Mouse (Mus musculus) forebrain, embryonic 16.5 days (tissue): ENCODE data around the gene Gm20532. TPM values are rescaled to one million over a fixed set of nuclear protein-coding genes. Genes with fewer than 3 reads are reported as not detected.

ENCODE experiments used
- ATAC-seq: fragments of 200-750 bp; cut with Nextera tagmentation; 2 replicates; pipeline ENCODE4 v1.8.0; 2017; ENCODE audit warnings: mild to moderate bottlenecking, moderate library complexity
- H3K27ac ChIP-seq: fragments of 300-500 bp; sonication (generic); 2 replicates; pipeline ENCODE4 v1.5.1; 2014; ENCODE audit warnings: low read length, control low read depth
- H3K27me3 ChIP-seq: fragments of 300-500 bp; sonication (generic); replicated peaks from 2 replicates; pipeline ENCODE4 v1.6.1; 2014; ENCODE audit warnings: low read length; ENCODE audit not compliant: control insufficient read depth, insufficient read depth
- H3K36me3 ChIP-seq: fragments of 300-500 bp; sonication (generic); 2 replicates; pipeline ENCODE4 v1.6.1; 2014; ENCODE audit not compliant: control insufficient read depth, insufficient read depth
- H3K4me1 ChIP-seq: fragments of 300-500 bp; sonication (generic); replicated peaks from 2 replicates; pipeline ENCODE4 v1.6.1; 2014; ENCODE audit warnings: low read length; ENCODE audit not compliant: control insufficient read depth, insufficient read depth
- H3K4me2 ChIP-seq: fragments of 300-500 bp; sonication (generic); 2 replicates; pipeline ENCODE4 v1.6.1; 2014; ENCODE audit warnings: mild to moderate bottlenecking, low read length, control low read depth
- H3K4me3 ChIP-seq: fragments of 300-500 bp; sonication (generic); replicated peaks from 2 replicates; pipeline ENCODE4 v1.5.1; 2014; ENCODE audit warnings: mild to moderate bottlenecking, low read length, control low read depth
- H3K9ac ChIP-seq: fragments of 300-500 bp; sonication (generic); replicated peaks from 2 replicates; pipeline ENCODE4 v1.6.1; 2014; ENCODE audit warnings: low read depth, low read length, control low read depth
- H3K9me3 ChIP-seq: fragments of 300-500 bp; sonication (generic); 2 replicates; pipeline ENCODE4 v1.6.1; 2016; ENCODE audit warnings: low read length; ENCODE audit not compliant: control insufficient read depth
- WGBS: fragments of 180-500 bp; shearing (Covaris S2); extraction: QIAGEN DNeasy Blood & Tissue Kit; methylation state at CpG from one replicate; pipeline ENCODE4 v1.1.7; 2014; 5-methylcytosine and 5-hydroxymethylcytosine counted together
- polyA plus RNA-seq: library from polyadenylated mRNA; unstranded; fragments of >200 nt; fragmentation: Nextera tagmentation; extraction: Ambion mirVana; gene quantifications from 2 replicates; pipeline ENCODE4 v1.2.1, GENCODE M21; 2015

The Gm20532 gene
- polyA plus RNA-seq, 1 experiment from 2014 or later, result not detected

GRCm38 (mm10) chr2:26633953-26634530, 47.6 kb downstream of the Gm20532 start:
- H3K9ac ChIP-seq, result no peak overlapping the region
- H3K4me1 ChIP-seq, result peaks cover 48% of the 10 kb centered on the region

DNA sequence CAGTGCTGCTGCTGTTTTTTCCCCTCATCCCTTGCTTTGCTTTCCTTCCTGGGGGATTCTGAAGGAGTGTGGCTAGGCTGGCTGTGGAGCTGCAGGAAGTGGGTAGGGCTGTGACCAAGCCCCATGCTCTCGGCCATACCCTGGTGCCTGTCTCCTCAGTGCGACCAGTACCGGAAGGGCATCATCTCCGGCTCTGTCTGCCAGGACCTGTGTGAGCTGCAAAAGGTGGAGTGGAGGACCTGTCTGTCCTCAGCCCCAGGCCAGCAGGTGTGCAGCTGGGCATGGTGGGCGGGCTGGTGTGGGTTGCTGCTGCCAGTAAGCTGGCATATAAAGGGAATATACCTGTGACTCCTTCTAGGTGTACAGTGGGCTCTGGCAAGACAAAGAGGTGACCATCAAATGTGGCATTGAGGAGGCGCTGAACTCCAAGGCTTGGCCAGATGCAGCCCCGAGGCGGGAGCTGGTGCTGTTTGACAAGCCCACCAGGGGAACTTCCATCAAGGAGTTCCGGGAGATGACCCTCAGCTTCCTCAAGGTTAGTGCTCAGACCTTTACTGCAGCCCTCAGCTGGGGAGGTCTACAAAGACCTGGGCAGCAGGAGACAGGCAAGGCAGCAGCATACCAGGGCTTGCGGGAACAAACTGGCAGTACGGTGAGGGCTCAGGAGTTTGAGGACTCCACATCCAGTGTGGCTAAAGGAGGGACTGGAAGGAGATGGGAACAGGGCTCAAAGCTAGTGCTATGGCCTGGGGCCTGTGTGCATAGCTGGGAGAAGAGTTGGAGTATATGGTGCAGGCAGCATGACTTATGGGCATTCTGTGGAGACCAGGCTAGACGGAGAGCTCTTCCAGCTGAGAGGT, 48.4 kb downstream of the Gm20532 start:
- ATAC-seq, result no peak
- Histone ChIP-seq H3K9ac (no peak overlapping the region; the same call in 1 of the 2 replicates), H3K27ac (no peak overlapping the region), H3K36me3 (peaks cover 23% of the 10 kb centered on the region), H3K4me1 (peaks cover 42% of the 10 kb centered on the region), H3K4me3 (no peak overlapping the region), H3K4me2 (no peak overlapping the region), H3K9me3 (no peaks in the 10 kb centered on the region), H3K27me3 (no peaks in the 10 kb centered on the region)
- 67% methylated on average over 12 of the region's 12 CpGs for WGBS

More at GRCm38 (mm10) chr2:26633953-26634530, 47.6 kb downstream of the Gm20532 start:
- 74% methylated on average over 4 of the region's 4 CpGs for WGBS
- ATAC-seq, result no peak
- Histone ChIP-seq H3K36me3 (peaks cover 23% of the 10 kb centered on the region), H3K4me2 (no peak overlapping the region), H3K4me3 (no peak overlapping the region), H3K27ac (no peak overlapping the region), H3K27me3 (no peaks in the 10 kb centered on the region), H3K9me3 (no peaks in the 10 kb centered on the region)

DNA sequence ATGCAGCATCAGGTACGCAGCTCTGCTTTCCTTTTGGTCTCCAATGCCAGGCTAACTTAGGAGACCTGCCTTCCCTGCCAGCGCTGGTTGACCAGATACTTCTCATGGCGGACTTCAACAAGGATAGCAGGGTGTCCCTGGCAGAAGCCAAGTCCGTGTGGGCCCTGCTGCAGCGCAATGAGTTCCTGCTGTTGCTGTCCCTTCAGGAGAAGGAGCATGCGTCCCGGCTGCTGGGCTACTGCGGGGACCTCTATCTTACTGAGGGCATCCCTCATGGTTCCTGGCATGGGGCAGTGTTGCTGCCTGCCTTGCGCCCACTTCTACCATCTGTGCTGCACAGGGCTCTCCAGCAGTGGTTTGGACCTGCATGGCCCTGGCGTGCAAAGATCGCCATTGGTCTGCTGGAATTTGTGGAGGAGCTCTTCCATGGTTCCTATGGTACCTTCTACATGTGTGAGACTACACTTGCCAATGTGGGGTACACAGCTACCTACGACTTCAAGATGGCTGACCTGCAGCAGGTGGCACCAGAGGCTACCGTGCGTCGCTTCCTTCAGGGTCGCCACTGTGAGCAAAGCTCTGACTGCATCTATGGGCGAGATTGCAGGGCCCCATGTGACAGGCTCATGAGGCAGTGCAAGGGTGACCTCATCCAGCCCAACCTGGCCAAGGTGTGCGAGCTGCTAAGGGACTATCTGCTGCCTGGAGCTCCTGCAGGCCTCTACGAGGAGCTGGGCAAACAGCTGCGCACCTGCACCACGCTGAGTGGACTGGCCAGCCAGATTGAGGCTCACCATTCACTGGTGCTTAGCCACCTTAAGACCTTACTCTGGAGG, 49.3 kb downstream of the Gm20532 start:
- Histone ChIP-seq H3K27ac (no peak overlapping the region), H3K4me3 (no peak overlapping the region), H3K4me2 (no peak overlapping the region), H3K9ac (no peak overlapping the region), H3K27me3 (no peaks in the 10 kb centered on the region), H3K9me3 (no peaks in the 10 kb centered on the region), H3K36me3 (peaks cover 23% of the 10 kb centered on the region), H3K4me1 (peaks cover 34% of the 10 kb centered on the region)
- WGBS, result 71% methylated on average over 21 of the region's 21 CpGs
- no peak for ATAC-seq

DNA sequence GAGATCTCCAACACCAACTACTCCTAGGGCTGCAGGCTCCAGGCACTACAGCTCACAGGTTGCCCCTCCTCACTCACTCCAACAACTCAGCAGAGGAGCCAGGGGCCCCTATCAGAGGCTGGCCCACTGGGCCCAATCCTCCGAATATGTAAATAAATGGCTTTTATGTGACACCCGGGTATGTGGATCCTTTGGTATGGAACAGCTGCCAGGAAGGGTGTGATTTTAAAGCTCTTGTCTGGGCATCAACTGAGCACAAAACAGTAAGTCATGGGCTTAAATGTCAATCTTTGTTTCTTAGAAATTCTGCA, 49.8 kb downstream of the Gm20532 start:
- H3K4me1 ChIP-seq, result peaks cover 28% of the 10 kb centered on the region
- H3K36me3 ChIP-seq, result peaks cover 23% of the 10 kb centered on the region
- H3K27ac ChIP-seq, result no peak overlapping the region
- no peaks in the 10 kb centered on the region for H3K9me3 ChIP-seq
- H3K4me2 ChIP-seq, result no peak overlapping the region
- H3K27me3 ChIP-seq, result no peaks in the 10 kb centered on the region
- no peak for ATAC-seq
- 47% methylated on average over 2 of the region's 2 CpGs for WGBS
- no peak overlapping the region for H3K4me3 ChIP-seq
- no peak overlapping the region for H3K9ac ChIP-seq

DNA sequence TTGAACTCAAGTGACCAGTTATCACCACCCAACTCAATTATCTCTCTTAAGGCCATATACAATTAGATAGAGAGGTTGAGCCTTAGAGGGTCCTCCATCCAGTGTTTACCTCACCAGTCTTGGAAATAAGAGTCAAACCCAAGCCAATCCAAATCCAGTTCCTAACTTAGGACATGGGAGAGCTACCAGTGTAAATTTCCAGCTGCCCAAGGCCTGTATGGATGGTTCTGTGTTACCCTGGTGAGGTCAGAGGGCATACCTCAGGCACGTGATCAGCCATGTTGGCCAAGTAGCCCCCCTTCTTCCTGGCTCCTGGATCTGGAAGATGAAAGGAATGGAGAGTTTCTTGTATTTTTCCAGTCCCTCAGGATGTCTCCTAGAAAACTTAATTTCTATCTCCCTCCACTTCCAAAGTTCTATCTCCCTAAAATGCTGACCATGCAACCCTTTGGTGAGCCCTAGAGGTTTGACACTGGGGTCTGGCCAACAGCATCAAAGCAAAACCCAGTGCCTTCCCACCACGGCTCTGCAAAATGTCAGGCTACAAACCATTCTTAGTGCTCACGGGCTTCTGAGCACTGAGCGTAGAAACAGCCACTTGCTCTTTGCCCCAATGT, 51.0 kb downstream of the Gm20532 start:
- Histone ChIP-seq H3K9ac (no peak overlapping the region), H3K4me2 (no peak overlapping the region), H3K36me3 (peaks cover 23% of the 10 kb centered on the region), H3K4me3 (no peak overlapping the region), H3K4me1 (peaks cover 21% of the 10 kb centered on the region), H3K27me3 (no peaks in the 10 kb centered on the region), H3K9me3 (no peaks in the 10 kb centered on the region), H3K27ac (no peak overlapping the region)
- 80% methylated on average over 4 of the region's 4 CpGs for WGBS
- ATAC-seq, result no peak

DNA sequence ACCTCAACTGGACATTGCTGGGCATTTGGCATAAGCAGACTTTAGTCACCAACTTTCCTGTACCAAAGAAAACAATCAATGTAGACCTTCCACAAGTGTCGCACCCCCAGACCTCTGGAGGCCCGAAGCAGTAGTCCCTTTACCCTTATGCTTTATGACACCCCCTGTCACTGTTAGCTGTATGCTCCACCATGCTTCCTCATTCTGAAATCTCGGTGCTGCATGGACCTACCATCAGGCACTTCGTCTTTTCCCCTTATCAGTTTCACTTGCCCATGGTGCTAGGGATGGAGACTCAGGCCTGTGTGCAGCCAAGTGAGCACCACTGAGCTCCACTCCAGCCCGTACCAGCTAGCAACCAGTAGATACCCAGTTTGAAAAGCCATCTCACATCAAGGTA, 51.6 kb downstream of the Gm20532 start:
- no peaks in the 10 kb centered on the region for H3K27me3 ChIP-seq
- no peak overlapping the region for H3K27ac ChIP-seq
- H3K4me1 ChIP-seq, result peaks cover 19% of the 10 kb centered on the region
- no peak overlapping the region for H3K4me3 ChIP-seq
- H3K4me2 ChIP-seq, result peak overlapping the region; percentile 61; the same call in 1 of the 2 replicates
- H3K9ac ChIP-seq, result no peak overlapping the region
- H3K9me3 ChIP-seq, result no peaks in the 10 kb centered on the region
- 84% methylated on average over 5 of the region's 5 CpGs for WGBS
- ATAC-seq, result no peak
- H3K36me3 ChIP-seq, result peaks cover 23% of the 10 kb centered on the region

DNA sequence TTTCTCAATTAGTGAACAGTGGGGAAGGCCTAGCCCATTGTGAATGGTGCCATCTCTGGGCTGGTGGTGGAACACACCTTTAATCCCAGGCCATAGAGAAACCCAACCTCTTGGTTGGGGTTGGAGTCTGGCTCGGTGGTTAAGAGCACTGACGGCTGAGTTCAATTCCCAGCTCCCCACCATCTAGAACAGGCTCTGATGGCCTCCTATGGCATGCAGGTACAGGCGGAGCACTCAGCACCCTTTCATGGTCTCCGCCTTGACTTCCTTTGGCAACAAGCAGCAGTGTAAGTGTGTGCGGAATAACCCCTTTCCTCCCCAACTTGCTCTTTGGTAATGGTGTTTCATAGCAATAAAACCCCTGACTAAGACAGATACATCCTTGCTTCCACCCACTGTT, 52.1 kb downstream of the Gm20532 start:
- Histone ChIP-seq H3K9ac (no peak overlapping the region), H3K4me1 (peaks cover 19% of the 10 kb centered on the region), H3K36me3 (peaks cover 23% of the 10 kb centered on the region), H3K4me2 (peak overlapping the region; percentile 61), H3K27me3 (no peaks in the 10 kb centered on the region), H3K9me3 (no peaks in the 10 kb centered on the region), H3K27ac (no peak overlapping the region), H3K4me3 (peak overlapping the region; percentile 57)
- no peak for ATAC-seq
- 69% methylated on average over 5 of the region's 5 CpGs for WGBS

DNA sequence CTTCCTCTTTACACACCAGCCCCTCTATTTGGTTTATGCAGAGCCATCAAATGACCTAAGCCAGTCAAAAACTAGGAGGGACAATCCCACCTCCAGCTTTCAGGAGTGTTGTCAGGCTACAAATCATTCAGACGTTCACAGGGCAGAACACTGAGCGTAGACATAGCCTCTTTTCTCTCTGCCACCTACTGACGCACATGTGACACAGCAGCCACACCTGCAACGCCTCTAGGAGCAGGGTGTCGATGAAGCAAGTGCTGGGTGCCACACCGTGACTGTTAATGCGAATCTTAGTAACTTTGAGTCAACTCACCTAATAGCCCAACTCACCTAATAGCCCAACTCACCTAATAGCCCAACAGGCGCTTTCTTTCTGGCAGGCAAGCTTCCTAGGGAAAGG, 52.6 kb downstream of the Gm20532 start:
- peaks cover 23% of the 10 kb centered on the region for H3K36me3 ChIP-seq
- ATAC-seq, result peak; percentile 49
- no peaks in the 10 kb centered on the region for H3K27me3 ChIP-seq
- peak overlapping the region; percentile 61 for H3K4me2 ChIP-seq
- no peak overlapping the region for H3K27ac ChIP-seq
- H3K9me3 ChIP-seq, result no peaks in the 10 kb centered on the region
- H3K4me1 ChIP-seq, result peaks cover 19% of the 10 kb centered on the region
- peak overlapping the region; percentile 57 for H3K4me3 ChIP-seq
- H3K9ac ChIP-seq, result peak overlapping the region; percentile 87
- WGBS, result 5% methylated on average over 8 of the region's 8 CpGs
